Mouse (Mus musculus): Measurements from ENCODE around the gene Rsf1. TPM values are rescaled to one million over a fixed set of nuclear protein-coding genes. Genes with fewer than 3 reads are reported as not detected.

Gene Rsf1
- polyA plus RNA-seq, 1 experiment from 2014 or later: 9.5 TPM

DNA sequence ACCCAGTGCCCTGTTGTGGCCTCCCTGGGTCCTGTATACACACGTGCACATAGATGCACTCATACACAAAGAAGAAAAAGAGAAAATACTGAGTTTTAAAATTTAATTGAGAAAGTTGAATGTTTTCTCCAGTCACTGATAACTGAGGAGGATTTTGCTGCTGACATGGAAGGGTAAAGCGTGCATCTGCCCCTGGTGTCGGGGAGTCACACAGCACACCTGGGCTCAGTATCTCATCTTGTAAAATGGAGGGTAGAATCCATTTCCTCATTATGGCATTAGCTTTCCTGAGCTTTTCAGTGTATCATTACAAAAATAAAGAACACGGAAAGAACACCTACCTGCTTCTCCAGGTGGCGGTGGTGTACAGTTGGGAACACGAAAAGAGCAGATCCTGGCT lies 145.7 kb downstream of the Rsf1 start:
- H3K4me3 ChIP-seq (ENCODE audit: low read depth, low read length): no peak overlapping the region
- peaks cover 24% of the 10 kb centered on the region for H3K36me3 ChIP-seq (ENCODE audit: control insufficient read depth, insufficient read depth)
- TF ChIP-seq CTCF (IDR thresholded peaks at IDR 0.05; ENCODE audit: low read depth): no peak
- no peak overlapping the region for H3K9ac ChIP-seq (ENCODE audit: low read depth, low read length)
- WGBS: 96% methylated on average over 6 of the region's 6 CpGs
- ATAC-seq: no peak
- H3K4me2 ChIP-seq (replicated peaks; ENCODE audit: low read depth): no peak overlapping the region
- H3K9me3 ChIP-seq (ENCODE audit: control insufficient read depth): no peaks in the 10 kb centered on the region
- H3K4me1 ChIP-seq (replicated peaks; ENCODE audit: control insufficient read depth, insufficient read depth, low read length): no peaks in the 10 kb centered on the region
- no peaks in the 10 kb centered on the region for H3K27me3 ChIP-seq (replicated peaks; ENCODE audit: control insufficient read depth, insufficient read depth, low read length)
- no peak overlapping the region for H3K27ac ChIP-seq (ENCODE audit: low read depth, low read length)

- WGBS: 91% methylated on average over 7 of the region's 7 CpGs
- Histone ChIP-seq H3K4me2 (replicated peaks; ENCODE audit: low read depth) (no peak overlapping the region), H3K4me1 (replicated peaks; ENCODE audit: control insufficient read depth, insufficient read depth, low read length) (no peaks in the 10 kb centered on the region), H3K9ac (ENCODE audit: low read depth, low read length) (no peak overlapping the region), H3K4me3 (ENCODE audit: low read depth, low read length) (no peak overlapping the region), H3K27me3 (replicated peaks; ENCODE audit: control insufficient read depth, insufficient read depth, low read length) (no peaks in the 10 kb centered on the region), H3K9me3 (ENCODE audit: control insufficient read depth) (no peaks in the 10 kb centered on the region), H3K36me3 (ENCODE audit: control insufficient read depth, insufficient read depth) (peaks cover 20% of the 10 kb centered on the region), H3K27ac (ENCODE audit: low read depth, low read length) (no peak overlapping the region)
- ATAC-seq: no peak
- TF ChIP-seq CTCF (IDR thresholded peaks at IDR 0.05; ENCODE audit: low read depth): no peak
Measured at GRCm38 (mm10) chr7:97726080-97726479, 146.4 kb downstream of the Rsf1 start.

DNA sequence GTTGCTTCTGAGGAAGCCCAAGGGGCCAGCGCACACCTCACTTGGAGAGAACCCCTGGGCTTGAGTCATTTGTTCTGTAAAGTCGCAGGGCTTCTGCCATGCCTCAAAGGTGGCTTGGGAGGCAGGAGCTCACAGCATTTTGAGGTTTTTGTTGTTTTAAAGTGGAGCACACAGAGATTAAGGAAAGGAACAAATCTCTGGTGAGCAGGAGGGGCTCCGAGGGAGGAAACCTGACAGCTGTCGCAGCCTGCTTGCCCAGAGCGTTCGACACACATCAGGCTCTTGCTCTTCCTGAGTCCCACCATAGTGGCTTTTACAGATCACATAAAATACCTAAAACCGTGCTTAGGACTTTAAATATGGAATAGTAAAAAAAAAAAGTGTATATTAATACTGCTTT lies 147.1 kb downstream of the Rsf1 start:
- Histone ChIP-seq H3K9me3 (ENCODE audit: control insufficient read depth) (no peaks in the 10 kb centered on the region), H3K4me2 (replicated peaks; ENCODE audit: low read depth) (no peak overlapping the region), H3K36me3 (ENCODE audit: control insufficient read depth, insufficient read depth) (peaks cover 20% of the 10 kb centered on the region), H3K27me3 (replicated peaks; ENCODE audit: control insufficient read depth, insufficient read depth, low read length) (no peaks in the 10 kb centered on the region), H3K4me3 (ENCODE audit: low read depth, low read length) (no peak overlapping the region), H3K9ac (ENCODE audit: low read depth, low read length) (no peak overlapping the region), H3K4me1 (replicated peaks; ENCODE audit: control insufficient read depth, insufficient read depth, low read length) (no peaks in the 10 kb centered on the region), H3K27ac (ENCODE audit: low read depth, low read length) (no peak overlapping the region)
- no peak for TF ChIP-seq CTCF (IDR thresholded peaks at IDR 0.05; ENCODE audit: low read depth)
- 78% methylated on average over 7 of the region's 7 CpGs for WGBS
- no peak for ATAC-seq

- WGBS: 77% methylated on average over 14 of the region's 14 CpGs
- no peak overlapping the region for H3K4me3 ChIP-seq (ENCODE audit: low read depth, low read length)
- H3K27me3 ChIP-seq (replicated peaks; ENCODE audit: control insufficient read depth, insufficient read depth, low read length): no peaks in the 10 kb centered on the region
- no peak overlapping the region for H3K9ac ChIP-seq (ENCODE audit: low read depth, low read length)
- no peak overlapping the region for H3K4me2 ChIP-seq (replicated peaks; ENCODE audit: low read depth)
- H3K36me3 ChIP-seq (ENCODE audit: control insufficient read depth, insufficient read depth): peaks cover 14% of the 10 kb centered on the region
- TF ChIP-seq CTCF (IDR thresholded peaks at IDR 0.05; ENCODE audit: low read depth): no peak
- no peaks in the 10 kb centered on the region for H3K9me3 ChIP-seq (ENCODE audit: control insufficient read depth)
- H3K4me1 ChIP-seq (replicated peaks; ENCODE audit: control insufficient read depth, insufficient read depth, low read length): no peaks in the 10 kb centered on the region; the same call in 1 of the 2 replicates
- no peak for ATAC-seq
- no peak overlapping the region for H3K27ac ChIP-seq (ENCODE audit: low read depth, low read length)
Measured at GRCm38 (mm10) chr7:97728666-97729614, 149.3 kb downstream of the Rsf1 start.

DNA sequence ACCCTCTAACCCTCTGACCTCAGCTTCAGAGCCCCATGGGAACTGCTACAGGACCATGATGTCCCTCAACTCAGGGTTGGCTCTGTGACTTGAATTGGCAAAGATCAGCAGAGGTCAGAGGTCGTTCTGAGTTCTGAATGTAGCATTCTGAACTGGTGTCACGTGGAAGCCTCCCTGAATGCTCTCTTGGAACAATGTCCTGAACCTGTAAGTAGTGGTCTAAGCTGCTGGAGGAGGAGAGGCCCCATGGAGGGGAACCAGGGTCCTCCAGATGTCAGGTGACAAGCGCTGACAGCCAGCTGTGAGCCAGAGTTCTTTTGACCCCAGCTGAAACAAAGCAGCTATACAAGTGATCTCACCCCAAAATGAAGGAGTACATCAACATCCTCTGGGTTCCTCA lies 150.7 kb downstream of the Rsf1 start:
- Histone ChIP-seq H3K9ac (ENCODE audit: low read depth, low read length) (no peak overlapping the region), H3K4me2 (replicated peaks; ENCODE audit: low read depth) (no peak overlapping the region), H3K9me3 (ENCODE audit: control insufficient read depth) (no peaks in the 10 kb centered on the region), H3K27me3 (replicated peaks; ENCODE audit: control insufficient read depth, insufficient read depth, low read length) (no peaks in the 10 kb centered on the region), H3K4me3 (ENCODE audit: low read depth, low read length) (no peak overlapping the region), H3K4me1 (replicated peaks; ENCODE audit: control insufficient read depth, insufficient read depth, low read length) (no peaks in the 10 kb centered on the region; the same call in 1 of the 2 replicates), H3K36me3 (ENCODE audit: control insufficient read depth, insufficient read depth) (peaks cover 14% of the 10 kb centered on the region), H3K27ac (ENCODE audit: low read depth, low read length) (no peak overlapping the region)
- no peak for ATAC-seq
- no peak for TF ChIP-seq CTCF (IDR thresholded peaks at IDR 0.05; ENCODE audit: low read depth)
- WGBS: 71% methylated on average over 3 of the region's 3 CpGs

DNA sequence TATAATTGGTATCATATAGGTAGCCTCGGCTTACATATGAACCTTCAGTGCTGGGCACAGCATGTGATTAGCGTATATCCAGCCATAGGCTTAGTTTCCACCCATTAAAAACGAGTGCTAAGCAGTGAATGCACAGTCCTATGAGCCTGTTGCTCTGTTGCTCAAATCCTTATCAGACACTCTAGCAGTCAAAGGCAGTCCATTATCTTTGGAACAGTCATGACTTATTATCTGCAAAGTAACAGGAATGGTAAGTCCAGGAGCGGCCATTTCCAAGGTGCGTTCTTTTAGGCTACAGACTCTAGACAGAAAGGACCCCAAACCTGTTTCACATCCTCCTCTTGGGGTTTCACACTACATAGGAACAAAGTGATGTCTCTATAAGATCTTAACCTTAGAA lies 153.9 kb downstream of the Rsf1 start:
- H3K4me3 ChIP-seq (ENCODE audit: low read depth, low read length): no peak overlapping the region
- H3K9ac ChIP-seq (ENCODE audit: low read depth, low read length): no peak overlapping the region
- no peak for ATAC-seq
- H3K9me3 ChIP-seq (ENCODE audit: control insufficient read depth): no peaks in the 10 kb centered on the region
- no peaks in the 10 kb centered on the region for H3K36me3 ChIP-seq (ENCODE audit: control insufficient read depth, insufficient read depth)
- H3K4me2 ChIP-seq (replicated peaks; ENCODE audit: low read depth): no peak overlapping the region; the same call in 1 of the 2 replicates
- H3K27me3 ChIP-seq (replicated peaks; ENCODE audit: control insufficient read depth, insufficient read depth, low read length): no peaks in the 10 kb centered on the region
- 50% methylated on average over 5 of the region's 5 CpGs for WGBS
- TF ChIP-seq CTCF (IDR thresholded peaks at IDR 0.05; ENCODE audit: low read depth): no peak
- H3K27ac ChIP-seq (ENCODE audit: low read depth, low read length): no peak overlapping the region; the same call in 1 of the 2 replicates
- no peaks in the 10 kb centered on the region; the same call in 1 of the 2 replicates for H3K4me1 ChIP-seq (replicated peaks; ENCODE audit: control insufficient read depth, insufficient read depth, low read length)
